Mouse (Mus musculus): ENCODE data around the gene Mllt6. TPM values are rescaled to one million over a fixed set of nuclear protein-coding genes. Genes with fewer than 3 reads are reported as not detected.
"Not testable (repeated sequence)": the region's sequence is repeated elsewhere in the genome, so short reads cannot be mapped to it uniquely, and the experiment has no call there.

The Mllt6 gene
- polyA plus RNA-seq, 2 experiments: 0.22 to 1.0 TPM

- Histone ChIP-seq H3K9me3 (ENCODE audit: control insufficient read depth, low read length) (no peaks in the 10 kb centered on the region), H3K36me3 (replicated peaks; ENCODE audit: control insufficient read depth, insufficient read depth, low read depth) (no peaks in the 10 kb centered on the region), H3K4me2 (ENCODE audit: low read depth) (no peak overlapping the region), H3K27me3 (ENCODE audit: control insufficient read depth, insufficient read depth, low read length) (peaks cover 3% of the 10 kb centered on the region), H3K4me1 (replicated peaks; ENCODE audit: control insufficient read depth in 2 of 2, insufficient read depth in 2 of 2, low read length in 1 of 2) (peaks cover 0 to 6% of the 10 kb centered on the region in 2 experiments; a peak in 2 of 4 replicates), H3K27ac (no peak overlapping the region), H3K9ac (replicated peaks) (no peak overlapping the region), H3K4me3 (ENCODE audit: insufficient read depth in 1 of 2, low read depth in 2 of 2, low read length in 2 of 2) (no peak overlapping the region)
- no peak for DNase-seq (ENCODE audit: low read depth in 3 of 3, low spot score in 3 of 3)
- ATAC-seq (ENCODE audit: insufficient read depth): no peak
- TF ChIP-seq CTCF (IDR thresholded peaks at IDR 0.05; ENCODE audit: low read depth) (no peak), EP300 (IDR thresholded peaks at IDR 0.05; ENCODE audit: low read depth) (no peak)
- WGBS (ENCODE audit: insufficient replicate concordance): 64% methylated on average over 2 of the region's 2 CpGs
Measured at GRCm38 (mm10) chr11:97654210-97654609, 9.0 kb upstream of the Mllt6 start.

- Histone ChIP-seq H3K9me3 (ENCODE audit: control insufficient read depth, low read length) (no peaks in the 10 kb centered on the region), H3K4me3 (ENCODE audit: insufficient read depth in 1 of 2, low read depth in 2 of 2, low read length in 2 of 2) (no peak overlapping the region), H3K9ac (replicated peaks) (no peak overlapping the region), H3K27me3 (ENCODE audit: control insufficient read depth, insufficient read depth, low read length) (peaks cover 25% of the 10 kb centered on the region), H3K36me3 (replicated peaks; ENCODE audit: control insufficient read depth, insufficient read depth, low read depth) (no peaks in the 10 kb centered on the region), H3K4me2 (ENCODE audit: low read depth) (no peak overlapping the region), H3K4me1 (replicated peaks; ENCODE audit: control insufficient read depth in 2 of 2, insufficient read depth in 2 of 2, low read length in 1 of 2) (peaks cover 0 to 11% of the 10 kb centered on the region in 2 experiments; a peak in 2 of 4 replicates), H3K27ac (no peak overlapping the region)
- no peak for ATAC-seq (ENCODE audit: insufficient read depth)
- no peak for DNase-seq (ENCODE audit: low read depth in 3 of 3, low spot score in 3 of 3)
- 76% methylated on average over 14 of the region's 14 CpGs for WGBS (ENCODE audit: insufficient replicate concordance)
- TF ChIP-seq CTCF (IDR thresholded peaks at IDR 0.05; ENCODE audit: low read depth) (no peak), EP300 (IDR thresholded peaks at IDR 0.05; ENCODE audit: low read depth) (no peak)
Measured at GRCm38 (mm10) chr11:97656269-97656971, 6.8 kb upstream of the Mllt6 start.

DNA sequence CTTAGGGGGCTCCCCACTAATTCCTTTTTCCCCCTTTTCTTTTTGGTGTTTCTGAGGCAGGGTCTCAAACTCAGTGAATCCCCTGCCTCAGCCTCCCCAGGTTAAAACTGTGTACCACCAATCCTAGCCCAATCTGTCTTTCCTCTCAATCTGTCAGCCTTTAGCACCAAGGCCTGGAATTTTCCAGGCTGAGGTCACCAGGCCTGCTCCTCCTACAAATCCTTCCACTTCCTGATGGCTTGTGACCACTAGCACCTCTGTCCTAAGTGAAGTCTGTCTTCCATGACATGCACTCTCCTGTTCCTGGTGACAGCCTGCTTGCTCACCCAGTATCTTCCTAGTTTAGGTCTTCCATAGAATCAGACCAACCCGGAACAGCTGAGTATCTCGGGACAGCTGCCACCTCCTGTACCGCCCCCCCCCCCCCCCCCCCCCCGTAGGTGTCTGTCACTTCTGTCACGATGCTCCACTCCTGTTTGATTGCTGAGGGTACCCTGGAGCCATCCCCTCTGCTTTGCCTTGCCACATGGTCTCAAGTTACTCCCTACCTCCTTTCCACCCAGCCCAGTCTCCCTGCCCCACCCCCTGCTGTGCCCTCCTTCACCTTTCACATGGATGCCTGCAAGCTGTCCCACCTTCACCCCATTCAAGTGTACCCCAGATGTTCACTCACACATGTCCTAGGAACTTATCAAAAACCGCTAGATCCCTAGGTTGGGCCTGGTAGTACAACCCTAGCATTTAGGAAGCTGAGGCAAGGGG, 5.8 kb upstream of the Mllt6 start:
- Histone ChIP-seq H3K4me2 (ENCODE audit: low read depth) (no peak overlapping the region), H3K36me3 (replicated peaks; ENCODE audit: control insufficient read depth, insufficient read depth, low read depth) (no peaks in the 10 kb centered on the region), H3K9me3 (ENCODE audit: control insufficient read depth, low read length) (no peaks in the 10 kb centered on the region), H3K9ac (replicated peaks) (no peak overlapping the region), H3K4me3 (ENCODE audit: insufficient read depth in 1 of 2, low read depth in 2 of 2, low read length in 2 of 2) (no peak overlapping the region), H3K27ac (no peak overlapping the region), H3K4me1 (replicated peaks; ENCODE audit: control insufficient read depth in 2 of 2, insufficient read depth in 2 of 2, low read length in 1 of 2) (peaks cover 0 to 11% of the 10 kb centered on the region in 2 experiments; a peak in 2 of 4 replicates), H3K27me3 (ENCODE audit: control insufficient read depth, insufficient read depth, low read length) (peaks cover 34% of the 10 kb centered on the region)
- ATAC-seq (ENCODE audit: insufficient read depth) (no peak), DNase-seq (ENCODE audit: low read depth in 3 of 3, low spot score in 3 of 3) (no peak)
- WGBS (ENCODE audit: insufficient replicate concordance): 51% methylated on average over 6 of the region's 6 CpGs
- no peak for TF ChIP-seq EP300 (IDR thresholded peaks at IDR 0.05; ENCODE audit: low read depth)
- no peak for TF ChIP-seq CTCF (IDR thresholded peaks at IDR 0.05; ENCODE audit: low read depth)

DNA sequence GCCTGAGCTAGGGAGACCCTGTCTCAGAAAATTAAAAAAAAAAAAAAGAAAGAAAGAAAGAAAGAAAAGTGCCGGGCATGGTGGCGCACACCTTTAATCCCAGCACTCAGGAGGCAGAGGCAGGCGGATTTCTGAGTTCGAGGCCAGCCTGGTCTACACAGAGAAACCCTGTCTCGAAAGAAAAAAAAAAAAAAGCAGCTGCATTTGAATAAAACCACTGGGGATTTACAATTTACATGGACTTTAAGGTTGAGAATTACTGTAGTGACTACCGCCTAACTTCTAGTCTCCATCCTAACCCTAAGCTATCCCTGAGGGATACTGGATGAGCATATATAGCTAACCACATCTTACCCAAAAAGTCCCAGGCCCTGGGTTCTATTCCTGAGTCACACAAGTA, 5.2 kb upstream of the Mllt6 start:
- not testable (repeated sequence) for H3K4me2 ChIP-seq (ENCODE audit: low read depth); H3K4me3 ChIP-seq (ENCODE audit: insufficient read depth in 1 of 2, low read depth in 2 of 2, low read length in 2 of 2); ATAC-seq (ENCODE audit: insufficient read depth); H3K9ac ChIP-seq (replicated peaks); H3K36me3 ChIP-seq (replicated peaks; ENCODE audit: control insufficient read depth, insufficient read depth, low read depth); H3K9me3 ChIP-seq (ENCODE audit: control insufficient read depth, low read length); H3K27ac ChIP-seq; DNase-seq (ENCODE audit: low read depth in 3 of 3, low spot score in 3 of 3)
- peaks cover 0 to 11% of the 10 kb centered on the region in 2 experiments; a peak in 2 of 4 replicates for H3K4me1 ChIP-seq (replicated peaks; ENCODE audit: control insufficient read depth in 2 of 2, insufficient read depth in 2 of 2, low read length in 1 of 2)
- 71% methylated on average over 6 of the region's 6 CpGs for WGBS (ENCODE audit: insufficient replicate concordance)
- H3K27me3 ChIP-seq (ENCODE audit: control insufficient read depth, insufficient read depth, low read length): peaks cover 40% of the 10 kb centered on the region

DNA sequence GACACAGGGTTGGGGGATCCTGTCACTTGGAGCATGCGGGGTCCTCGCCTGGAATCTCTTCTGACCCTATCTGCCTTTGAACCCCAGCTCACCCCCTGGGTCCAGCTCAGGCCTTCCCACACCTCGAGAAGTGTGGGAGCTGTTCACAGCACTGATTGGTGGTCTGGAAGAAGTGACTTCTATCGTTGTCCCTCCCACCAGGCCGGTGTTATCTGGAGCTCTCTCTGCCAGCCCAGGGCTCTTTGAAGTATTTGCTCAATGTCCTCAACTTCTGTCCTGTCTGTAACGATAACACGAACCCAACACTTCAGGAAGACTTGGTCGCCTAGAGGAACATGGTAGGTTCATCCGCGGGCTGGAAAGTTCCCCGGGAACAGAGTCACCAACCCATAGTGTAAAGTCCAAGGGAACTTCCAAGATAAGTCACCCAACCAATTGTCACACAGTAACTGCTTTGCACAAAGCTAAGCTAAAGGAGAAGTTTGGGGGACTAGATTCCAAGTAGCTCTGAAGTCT, 4.4 kb upstream of the Mllt6 start:
- no peak for TF ChIP-seq EP300 (IDR thresholded peaks at IDR 0.05; ENCODE audit: low read depth)
- no peak for TF ChIP-seq CTCF (IDR thresholded peaks at IDR 0.05; ENCODE audit: low read depth)
- H3K27me3 ChIP-seq (ENCODE audit: control insufficient read depth, insufficient read depth, low read length): peaks cover 49% of the 10 kb centered on the region
- ATAC-seq (ENCODE audit: insufficient read depth): no peak
- no peak overlapping the region for H3K9ac ChIP-seq (replicated peaks)
- no peak for DNase-seq (ENCODE audit: low read depth in 3 of 3, low spot score in 3 of 3)
- no peak overlapping the region for H3K27ac ChIP-seq
- H3K4me1 ChIP-seq (replicated peaks; ENCODE audit: control insufficient read depth in 2 of 2, insufficient read depth in 2 of 2, low read length in 1 of 2): peaks cover 0 to 11% of the 10 kb centered on the region in 2 experiments; a peak in 2 of 4 replicates
- 37% methylated on average over 11 of the region's 11 CpGs for WGBS (ENCODE audit: insufficient replicate concordance)
- H3K36me3 ChIP-seq (replicated peaks; ENCODE audit: control insufficient read depth, insufficient read depth, low read depth): no peaks in the 10 kb centered on the region
- no peak overlapping the region; a peak in 1 of 4 replicates for H3K4me3 ChIP-seq (ENCODE audit: insufficient read depth in 1 of 2, low read depth in 2 of 2, low read length in 2 of 2)
- peak overlapping the region; percentile 67 for H3K4me2 ChIP-seq (ENCODE audit: low read depth)
- no peaks in the 10 kb centered on the region for H3K9me3 ChIP-seq (ENCODE audit: control insufficient read depth, low read length)

Data from liver, embryonic 14.5 days (tissue).